Mouse (Mus musculus): Measurements from ENCODE around the gene Prim2.

Prim2 gene

DNA sequence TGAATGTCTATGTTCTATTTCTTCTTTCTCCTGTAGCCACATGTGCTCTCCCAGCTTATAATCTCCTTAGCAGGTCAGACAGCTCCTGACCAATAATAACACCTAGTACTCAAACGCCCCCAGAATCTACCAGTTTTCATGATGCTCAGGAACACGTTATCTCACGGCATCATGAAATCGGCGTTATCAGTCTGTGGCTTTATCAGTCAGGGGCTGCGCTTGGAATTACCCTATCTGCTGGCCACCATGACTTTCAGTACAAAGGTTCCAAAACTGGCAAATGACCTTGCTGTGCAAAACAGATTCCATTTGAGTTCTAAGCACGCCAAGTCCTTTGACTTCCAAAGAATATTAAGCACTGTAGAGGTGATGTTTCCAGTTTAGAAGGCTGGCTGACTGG lies 127.9 kb downstream of the Prim2 start:
- no peak for DNase-seq (ENCODE audit: low spot score)

GRCm38 (mm10) chr1:33537948-33538347 lies 131.6 kb downstream of the Prim2 start:
- no peak for DNase-seq (ENCODE audit: low spot score)

- no peak for DNase-seq (ENCODE audit: low spot score)
These were observed 133.2 kb downstream of the Prim2 start for GRCm38 (mm10) chr1:33536272-33537004.

- DNase-seq (ENCODE audit: low spot score), result no peak
These were observed 134.4 kb downstream of the Prim2 start for GRCm38 (mm10) chr1:33535140-33535686.

- DNase-seq (ENCODE audit: low spot score), result no peak
These were observed 137.7 kb downstream of the Prim2 start for GRCm38 (mm10) chr1:33531860-33532259.

- DNase-seq (ENCODE audit: low spot score), result no peak
These were observed 138.3 kb downstream of the Prim2 start for GRCm38 (mm10) chr1:33531097-33531856.

GRCm38 (mm10) chr1:33530491-33530890 lies 139.1 kb downstream of the Prim2 start:
- DNase-seq (ENCODE audit: low spot score), result no peak

DNA sequence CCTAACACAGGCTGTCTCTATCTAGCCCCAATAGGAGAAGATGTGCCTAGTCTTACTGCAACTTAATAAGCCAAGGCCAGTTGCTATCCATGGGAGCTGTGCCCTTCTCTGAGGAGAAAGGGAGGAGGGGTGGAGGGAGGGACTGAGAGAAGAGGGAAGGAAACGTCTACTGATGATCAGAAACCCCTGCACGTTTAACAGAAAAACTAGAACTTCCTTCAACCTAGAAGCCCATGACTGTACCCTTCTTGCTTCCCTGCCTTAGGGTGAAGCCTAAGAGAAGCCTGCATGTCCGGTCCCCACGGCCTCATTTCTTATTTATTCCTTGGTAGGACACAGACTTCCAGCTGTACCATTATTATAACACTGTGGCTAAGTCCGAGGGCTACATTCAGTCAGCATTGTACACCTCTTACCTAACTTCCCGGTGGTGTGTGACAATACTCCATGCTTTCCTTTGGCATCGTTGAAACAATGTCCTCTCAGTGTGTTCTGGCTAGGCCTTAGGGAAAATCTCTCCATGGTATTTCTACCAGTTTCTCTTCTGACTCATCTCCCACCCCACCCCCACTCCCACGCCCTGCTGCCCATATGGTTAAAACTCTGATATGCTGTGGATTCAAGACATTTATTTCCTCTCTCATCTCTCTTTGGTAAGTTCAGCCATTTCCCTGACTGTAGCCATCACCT lies 139.9 kb downstream of the Prim2 start:
- DNase-seq (ENCODE audit: low spot score), result no peak

DNA sequence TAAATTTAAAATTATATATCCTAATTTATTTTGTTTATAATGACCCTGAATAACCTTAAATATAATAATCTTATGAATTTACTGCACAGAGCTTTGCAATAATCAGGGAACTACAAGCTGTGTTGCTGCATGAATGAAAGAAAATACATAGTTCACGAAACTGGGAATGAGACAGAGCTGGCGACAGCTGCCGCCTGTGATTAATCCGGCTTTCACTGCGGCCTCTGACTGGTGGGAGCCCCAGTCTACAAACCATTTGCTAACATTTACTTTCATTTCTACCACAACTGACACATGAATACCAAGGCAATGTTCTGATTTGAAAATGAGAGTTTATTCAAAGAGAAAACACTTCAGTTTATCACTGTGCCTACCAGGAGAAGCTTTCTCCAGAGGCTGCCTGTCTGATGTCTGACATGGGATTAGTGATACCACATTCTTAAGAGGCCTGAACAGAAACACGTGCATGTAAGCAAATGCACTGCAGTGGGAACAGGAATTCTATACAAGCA lies 142.2 kb downstream of the Prim2 start:
- DNase-seq (ENCODE audit: low spot score), result no peak

GRCm38 (mm10) chr1:33523223-33523622 lies 146.4 kb downstream of the Prim2 start:
- no peak for DNase-seq (ENCODE audit: low spot score)

GRCm38 (mm10) chr1:33515124-33515523 lies 154.5 kb downstream of the Prim2 start:
- no peak for DNase-seq (ENCODE audit: low spot score)

GRCm38 (mm10) chr1:33511310-33511709 lies 158.3 kb downstream of the Prim2 start:
- no peak for DNase-seq (ENCODE audit: low spot score)

DNA sequence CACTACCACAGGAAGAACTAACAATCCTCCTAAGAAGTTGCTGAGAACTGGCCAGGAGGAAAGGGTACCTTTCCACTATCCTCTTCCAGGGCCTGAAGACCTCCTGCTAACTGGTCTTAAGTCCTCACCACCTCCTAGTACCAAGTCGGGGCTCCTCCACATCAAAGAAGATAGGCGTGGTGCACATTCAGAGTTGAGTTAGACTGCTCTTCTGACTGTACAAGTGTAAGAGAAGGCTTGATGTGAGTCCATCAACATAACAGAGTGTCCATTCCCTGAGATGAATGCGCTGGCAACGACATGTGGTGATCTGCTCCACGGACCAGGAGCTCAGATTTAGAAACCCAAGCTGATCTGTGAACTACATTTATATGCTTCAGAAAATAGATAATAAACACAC lies 165.2 kb downstream of the Prim2 start:
- no peak for DNase-seq (ENCODE audit: low spot score)

GRCm38 (mm10) chr1:33502890-33503289 lies 166.7 kb downstream of the Prim2 start:
- no peak for DNase-seq (ENCODE audit: low spot score)

- no peak for DNase-seq (ENCODE audit: low spot score)
These were observed 167.3 kb downstream of the Prim2 start for GRCm38 (mm10) chr1:33502298-33502697.

DNA sequence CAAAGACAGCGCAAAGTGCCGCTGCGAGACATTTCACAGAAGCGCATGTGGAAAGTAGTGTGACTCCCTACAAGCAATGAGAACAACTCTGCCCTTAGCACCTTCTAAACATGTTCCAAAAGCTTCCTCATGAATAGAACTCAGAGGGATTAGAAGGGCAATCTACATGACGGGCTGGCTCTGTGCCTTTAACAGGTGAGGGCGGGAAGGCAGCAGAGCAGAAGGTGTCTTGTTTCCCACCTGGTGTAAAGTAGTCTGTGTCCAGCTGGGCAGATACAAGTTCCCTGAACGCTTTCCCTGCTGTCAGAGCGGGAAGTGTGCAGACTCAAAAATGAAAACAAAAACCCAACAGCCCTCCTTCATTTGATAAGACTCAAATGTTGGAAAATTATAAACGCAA lies 169.5 kb downstream of the Prim2 start:
- DNase-seq (ENCODE audit: low spot score), result no peak

- no peak for DNase-seq (ENCODE audit: low spot score)
These were observed 170.0 kb downstream of the Prim2 start for GRCm38 (mm10) chr1:33499603-33500002.

DNA sequence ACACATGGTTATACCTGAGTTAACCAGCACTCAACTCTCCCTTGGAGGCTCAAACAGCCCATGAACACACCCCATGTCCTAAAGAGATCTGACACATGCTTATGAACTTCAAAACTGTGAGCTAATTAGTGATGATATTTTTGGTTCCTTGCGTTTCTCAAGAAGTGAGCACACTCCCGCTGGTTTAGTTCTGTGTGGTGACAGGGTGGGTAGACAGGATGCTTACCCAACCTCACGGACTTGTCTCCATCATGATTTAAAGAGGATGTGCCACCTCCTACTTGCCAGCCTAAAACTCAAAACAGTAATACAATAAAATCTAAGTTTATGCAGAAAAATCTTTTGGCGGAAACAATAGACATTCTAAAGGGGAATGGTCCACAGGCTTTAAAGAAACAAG lies 173.5 kb downstream of the Prim2 start:
- no peak for DNase-seq (ENCODE audit: low spot score)

GRCm38 (mm10) chr1:33495586-33495985 lies 174.0 kb downstream of the Prim2 start:
- DNase-seq (ENCODE audit: low spot score), result no peak

DNA sequence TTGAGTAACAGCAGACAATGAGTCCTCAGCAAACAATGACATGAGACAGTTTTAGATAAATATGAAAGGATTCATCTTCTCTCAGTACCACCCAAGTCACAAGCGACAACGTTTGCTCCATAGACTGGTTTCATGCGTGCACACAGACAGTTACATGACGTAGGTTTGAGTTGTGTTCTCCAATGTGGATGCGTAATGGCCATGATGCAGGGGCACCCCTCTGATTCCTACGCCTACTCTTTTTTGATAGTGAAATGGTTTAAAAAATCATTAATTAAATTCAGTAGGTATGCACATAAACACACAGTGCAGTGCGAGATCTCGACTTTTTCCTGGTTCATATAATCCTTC lies 174.4 kb downstream of the Prim2 start:
- DNase-seq (ENCODE audit: low spot score), result no peak

- no peak for DNase-seq (ENCODE audit: low spot score)
These were observed 174.9 kb downstream of the Prim2 start for GRCm38 (mm10) chr1:33494524-33495202.

- no peak for DNase-seq (ENCODE audit: low spot score)
These were observed 179.4 kb downstream of the Prim2 start for GRCm38 (mm10) chr1:33490220-33490619.

Data from yolk sac, embryonic 10.5 days (tissue).